Mouse (Mus musculus): ENCODE measurements around the gene Nrsn2. TPM values are rescaled to one million over a fixed set of nuclear protein-coding genes. Genes with fewer than 3 reads are reported as not detected.

Gene Nrsn2
- total and polyA plus RNA-seq, 3 experiments: not detected

DNA sequence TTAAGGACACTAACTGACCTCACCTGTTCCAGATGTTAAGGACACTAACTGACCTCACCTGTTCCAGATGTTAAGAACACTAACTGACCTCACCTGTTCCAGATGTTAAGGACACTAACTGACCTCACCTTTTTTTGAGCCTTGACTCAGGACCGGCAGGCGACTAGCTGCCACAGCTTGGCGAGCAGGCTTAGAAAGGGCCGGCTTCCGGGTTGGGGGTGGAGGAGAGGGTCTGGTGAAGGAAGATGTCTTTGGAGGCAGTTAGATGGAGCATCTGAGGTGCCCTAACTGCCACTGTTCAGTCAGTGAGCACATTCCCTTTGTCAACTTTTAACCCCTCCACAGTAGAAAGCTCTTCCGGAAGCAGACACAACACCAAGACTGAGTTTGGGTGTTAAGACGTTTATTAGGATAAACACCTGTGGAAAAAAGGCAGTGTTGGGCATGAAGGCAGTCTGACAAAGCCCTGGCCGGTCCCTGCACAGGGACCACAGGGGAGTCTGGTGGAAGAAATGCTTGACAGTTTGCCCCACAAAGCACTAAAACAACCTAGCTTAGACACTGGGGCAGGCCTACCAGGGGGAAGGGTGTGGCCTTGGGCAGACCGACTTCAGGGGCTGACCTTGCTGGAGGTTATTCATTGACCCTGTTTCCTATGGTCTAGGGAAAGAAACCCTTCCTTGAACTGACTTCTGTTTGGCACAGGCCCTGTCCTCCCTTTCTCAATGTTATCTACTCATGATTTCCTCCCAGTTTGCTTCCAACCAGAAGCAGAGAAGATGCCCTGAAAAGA, 17.0 kb upstream of the Nrsn2 start:
- TF ChIP-seq CTCF (IDR thresholded peaks at IDR 0.05; ENCODE audit: low read depth, low read length) (no peak), GATA1 (IDR thresholded peaks at IDR 0.05; ENCODE audit: borderline replicate concordance, low read length) (no peak), GATA2 (IDR thresholded peaks at IDR 0.05; ENCODE audit: borderline replicate concordance, low read depth, low read length) (no peak)
- no peak for ATAC-seq (ENCODE audit: extremely low read depth, insufficient number of reproducible peaks, low FRiP score, poor library complexity, severe bottlenecking)

GRCm38 (mm10) chr2:152392786-152393185, 16.3 kb upstream of the Nrsn2 start:
- Histone ChIP-seq H3K9me3 (replicated peaks) (peaks cover 16% of the 10 kb centered on the region), H3K27me3 (ENCODE audit: insufficient read depth, low read length) (peaks cover 22% of the 10 kb centered on the region), H3K4me3 (ENCODE audit: low read depth, low read length) (no peak overlapping the region), H3K4me1 (ENCODE audit: insufficient read depth, low read depth, low read length) (peaks cover 32% of the 10 kb centered on the region), H3K36me3 (replicated peaks) (peaks cover 22% of the 10 kb centered on the region)
- peak; percentile 54 for DNase-seq (ENCODE audit: low spot score)
- peak; percentile 24; the same call in 1 of the 2 replicates for TF ChIP-seq CTCF (IDR thresholded peaks at IDR 0.05; ENCODE audit: low read depth, low read length)
- TF ChIP-seq TAL1 (conservative IDR thresholded peaks at IDR 0.05; ENCODE audit: low read depth, low read length): no peak
- no peak for ATAC-seq (ENCODE audit: extremely low read depth, insufficient number of reproducible peaks, low FRiP score, poor library complexity, severe bottlenecking)

More for the DNA sequence above, 17.0 kb upstream of the Nrsn2 start:
- no peak for DNase-seq (ENCODE audit: low spot score)
- Histone ChIP-seq H3K4me1 (ENCODE audit: insufficient read depth, low read depth, low read length) (peaks cover 34% of the 10 kb centered on the region), H3K36me3 (replicated peaks) (peaks cover 22% of the 10 kb centered on the region), H3K27me3 (ENCODE audit: insufficient read depth, low read length) (peaks cover 22% of the 10 kb centered on the region), H3K9me3 (replicated peaks) (peaks cover 20% of the 10 kb centered on the region), H3K4me3 (ENCODE audit: low read depth, low read length) (no peak overlapping the region; the same call in 1 of the 2 replicates)

- TF ChIP-seq GATA2 (IDR thresholded peaks at IDR 0.05; ENCODE audit: borderline replicate concordance, low read depth, low read length): no peak
- no peak for TF ChIP-seq TAL1 (conservative IDR thresholded peaks at IDR 0.05; ENCODE audit: low read depth, low read length)
- TF ChIP-seq CTCF (IDR thresholded peaks at IDR 0.05; ENCODE audit: low read depth, low read length): no peak
- no peak for TF ChIP-seq POLR2AphosphoS5 (IDR thresholded peaks at IDR 0.05; ENCODE audit: insufficient replicate concordance, low read depth, low read length)
- TF ChIP-seq GATA1 (IDR thresholded peaks at IDR 0.05; ENCODE audit: borderline replicate concordance, low read length): no peak
- Histone ChIP-seq H3K4me1 (ENCODE audit: insufficient read depth, low read depth, low read length) (peaks cover 6% of the 10 kb centered on the region), H3K36me3 (replicated peaks) (no peaks in the 10 kb centered on the region), H3K4me3 (ENCODE audit: low read depth, low read length) (no peak overlapping the region), H3K9me3 (replicated peaks) (peaks cover 4% of the 10 kb centered on the region; the same call in 1 of the 2 replicates), H3K27me3 (ENCODE audit: insufficient read depth, low read length) (peaks cover 17% of the 10 kb centered on the region; the same call in 1 of the 2 replicates)
- no peak for ATAC-seq (ENCODE audit: extremely low read depth, insufficient number of reproducible peaks, low FRiP score, poor library complexity, severe bottlenecking)
- no peak for DNase-seq (ENCODE audit: low spot score)
Observed at GRCm38 (mm10) chr2:152384191-152384590, 7.8 kb upstream of the Nrsn2 start.

- Histone ChIP-seq H3K4me1 (ENCODE audit: insufficient read depth, low read depth, low read length) (peaks cover 13% of the 10 kb centered on the region), H3K9me3 (replicated peaks) (no peaks in the 10 kb centered on the region), H3K36me3 (replicated peaks) (no peaks in the 10 kb centered on the region), H3K4me3 (ENCODE audit: low read depth, low read length) (no peak overlapping the region), H3K27me3 (ENCODE audit: insufficient read depth, low read length) (peaks cover 45% of the 10 kb centered on the region)
- TF ChIP-seq CTCF (IDR thresholded peaks at IDR 0.05; ENCODE audit: low read depth, low read length) (no peak), GATA1 (IDR thresholded peaks at IDR 0.05; ENCODE audit: borderline replicate concordance, low read length) (no peak), GATA2 (IDR thresholded peaks at IDR 0.05; ENCODE audit: borderline replicate concordance, low read depth, low read length) (no peak), POLR2AphosphoS5 (IDR thresholded peaks at IDR 0.05; ENCODE audit: insufficient replicate concordance, low read depth, low read length) (no peak), TAL1 (conservative IDR thresholded peaks at IDR 0.05; ENCODE audit: low read depth, low read length) (no peak)
- no peak for DNase-seq (ENCODE audit: low spot score)
- ATAC-seq (ENCODE audit: extremely low read depth, insufficient number of reproducible peaks, low FRiP score, poor library complexity, severe bottlenecking): no peak
Observed at GRCm38 (mm10) chr2:152375652-152376344, 640 bp downstream of the Nrsn2 start.

- no peaks in the 10 kb centered on the region for H3K9me3 ChIP-seq (replicated peaks)
- peaks cover 17% of the 10 kb centered on the region for H3K4me1 ChIP-seq (ENCODE audit: insufficient read depth, low read depth, low read length)
- no peak for ATAC-seq (ENCODE audit: extremely low read depth, insufficient number of reproducible peaks, low FRiP score, poor library complexity, severe bottlenecking)
- H3K4me3 ChIP-seq (ENCODE audit: low read depth, low read length): no peak overlapping the region
- DNase-seq (ENCODE audit: low spot score): no peak
- no peaks in the 10 kb centered on the region for H3K36me3 ChIP-seq (replicated peaks)
- TF ChIP-seq GATA2 (IDR thresholded peaks at IDR 0.05; ENCODE audit: borderline replicate concordance, low read depth, low read length) (no peak), CTCF (IDR thresholded peaks at IDR 0.05; ENCODE audit: low read depth, low read length) (no peak), TAL1 (conservative IDR thresholded peaks at IDR 0.05; ENCODE audit: low read depth, low read length) (no peak), POLR2AphosphoS5 (IDR thresholded peaks at IDR 0.05; ENCODE audit: insufficient replicate concordance, low read depth, low read length) (no peak), GATA1 (IDR thresholded peaks at IDR 0.05; ENCODE audit: borderline replicate concordance, low read length) (no peak)
- H3K27me3 ChIP-seq (ENCODE audit: insufficient read depth, low read length): peaks cover 49% of the 10 kb centered on the region
Observed at GRCm38 (mm10) chr2:152373547-152373946, 2.9 kb downstream of the Nrsn2 start.

- Histone ChIP-seq H3K4me3 (ENCODE audit: low read depth, low read length) (no peak overlapping the region), H3K36me3 (replicated peaks) (no peaks in the 10 kb centered on the region), H3K4me1 (ENCODE audit: insufficient read depth, low read depth, low read length) (peaks cover 20% of the 10 kb centered on the region), H3K27me3 (ENCODE audit: insufficient read depth, low read length) (peaks cover 52% of the 10 kb centered on the region), H3K9me3 (replicated peaks) (no peaks in the 10 kb centered on the region)
- ATAC-seq (ENCODE audit: extremely low read depth, insufficient number of reproducible peaks, low FRiP score, poor library complexity, severe bottlenecking) (no peak), DNase-seq (ENCODE audit: low spot score) (no peak)
- no peak for TF ChIP-seq TAL1 (conservative IDR thresholded peaks at IDR 0.05; ENCODE audit: low read depth, low read length)
- no peak for TF ChIP-seq GATA2 (IDR thresholded peaks at IDR 0.05; ENCODE audit: borderline replicate concordance, low read depth, low read length)
- TF ChIP-seq CTCF (IDR thresholded peaks at IDR 0.05; ENCODE audit: low read depth, low read length): no peak
- TF ChIP-seq POLR2AphosphoS5 (IDR thresholded peaks at IDR 0.05; ENCODE audit: insufficient replicate concordance, low read depth, low read length): no peak
- TF ChIP-seq GATA1 (IDR thresholded peaks at IDR 0.05; ENCODE audit: borderline replicate concordance, low read length): no peak
Observed at GRCm38 (mm10) chr2:152372661-152373060, 3.8 kb downstream of the Nrsn2 start.
